Mouse (Mus musculus) G1E (cell line): ENCODE data around the gene Pdzd2. TPM values are rescaled to one million over a fixed set of nuclear protein-coding genes. Genes with fewer than 3 reads are reported as not detected.

Experiments
- ATAC-seq: 2 replicates; pipeline ENCODE4 v1.8.0; 2016; ENCODE audit warnings: mild to moderate bottlenecking; ENCODE audit not compliant: insufficient number of reproducible peaks, poor library complexity, low FRiP score, severe bottlenecking; ENCODE audit errors: extremely low read depth
- DNase-seq: peaks from one replicate; pipeline ENCODE4 v3.0.0; 2012; ENCODE audit warnings: low spot score
- H3K27me3 ChIP-seq: 2 replicates; pipeline ENCODE4 v1.6.1; 2012; ENCODE audit warnings: mild to moderate bottlenecking, low read length, inconsistent platforms; ENCODE audit not compliant: insufficient read depth
- H3K36me3 ChIP-seq: replicated peaks from 2 replicates; pipeline ENCODE3; 2012; ENCODE audit warnings: mild to moderate bottlenecking, inconsistent platforms
- H3K4me1 ChIP-seq: 2 replicates; pipeline ENCODE4 v1.6.1; 2012; ENCODE audit warnings: low read depth, low read length, inconsistent platforms, mixed read lengths; ENCODE audit not compliant: insufficient read depth
- H3K4me3 ChIP-seq: 2 replicates; pipeline ENCODE4 v1.5.1; 2012; ENCODE audit warnings: low read depth, mild to moderate bottlenecking, inconsistent platforms, low read length, moderate library complexity, mixed read lengths
- H3K9me3 ChIP-seq: replicated peaks from 2 replicates; pipeline ENCODE4 v1.6.1; 2012; ENCODE audit warnings: inconsistent platforms
- CTCF ChIP-seq: IDR thresholded peaks from 2 replicates; pipeline ENCODE4 v1.5.1; 2012; ENCODE audit warnings: low read depth, low read length, inconsistent platforms, mixed read lengths
- GATA1 ChIP-seq: IDR thresholded peaks from 2 replicates; pipeline ENCODE4 v1.6.1; 2012; ENCODE audit warnings: borderline replicate concordance, low read length, inconsistent platforms, mixed read lengths
- GATA2 ChIP-seq: IDR thresholded peaks from 2 replicates; pipeline ENCODE4 v1.6.1; 2012; ENCODE audit warnings: low read depth, low read length, inconsistent platforms, borderline replicate concordance
- POLR2AphosphoS5 ChIP-seq: IDR thresholded peaks from 2 replicates; pipeline ENCODE4 v1.6.1; 2012; ENCODE audit warnings: low read depth, low read length, inconsistent platforms; ENCODE audit not compliant: insufficient replicate concordance
- TAL1 ChIP-seq: conservative IDR thresholded peaks from 2 replicates; pipeline ENCODE4 v1.6.1; 2012; ENCODE audit warnings: low read depth, low read length, inconsistent platforms, mixed read lengths
- polyA plus RNA-seq: library from polyadenylated mRNA; stranded (reverse); fragments of >175 nt; gene quantifications from 2 replicates; pipeline ENCODE4 v1.2.3, GENCODE M21; 2012
- total RNA-seq, 2 experiments: library from RNA; stranded (forward) in 1 of 2; stranded (reverse) in 1 of 2; fragments of 200-1000 nt in 1 of 2; fragments of >200 nt in 1 of 2; fragmentation: Nextera tagmentation in 1 of 2; gene quantifications; 2 replicates each; pipeline ENCODE4 v1.2.3; 2014 to 2017

The Pdzd2 gene
- total and polyA plus RNA-seq, 3 experiments = 0.18 to 1.8 (median 0.98) TPM

GRCm38 (mm10) chr15:12667760-12668520, 71.8 kb downstream of the Pdzd2 start:
- no peak for TF ChIP-seq GATA2
- TF ChIP-seq CTCF = no peak
- no peak for TF ChIP-seq TAL1
- TF ChIP-seq POLR2AphosphoS5 = no peak
- TF ChIP-seq GATA1 = no peak
- DNase-seq (peak; percentile 45), ATAC-seq (peak; percentile 8; the same call in 1 of the 2 replicates)
- Histone ChIP-seq H3K27me3 (no peaks in the 10 kb centered on the region), H3K36me3 (no peaks in the 10 kb centered on the region), H3K4me3 (peak overlapping the region; percentile 64), H3K9me3 (no peaks in the 10 kb centered on the region), H3K4me1 (peaks cover 19% of the 10 kb centered on the region)

- Histone ChIP-seq H3K9me3 (no peaks in the 10 kb centered on the region), H3K4me1 (peaks cover 19% of the 10 kb centered on the region), H3K4me3 (no peak overlapping the region), H3K36me3 (no peaks in the 10 kb centered on the region), H3K27me3 (peaks cover 2% of the 10 kb centered on the region; the same call in 1 of the 2 replicates)
- ATAC-seq (no peak), DNase-seq (no peak)
- TF ChIP-seq GATA2 (no peak), TAL1 (no peak), GATA1 (no peak), CTCF (no peak), POLR2AphosphoS5 (no peak)
Measured at GRCm38 (mm10) chr15:12665946-12666345, 73.8 kb downstream of the Pdzd2 start.

- Histone ChIP-seq H3K4me3 (no peak overlapping the region), H3K9me3 (no peaks in the 10 kb centered on the region), H3K4me1 (peaks cover 11% of the 10 kb centered on the region), H3K36me3 (no peaks in the 10 kb centered on the region), H3K27me3 (peaks cover 2% of the 10 kb centered on the region; the same call in 1 of the 2 replicates)
- TF ChIP-seq GATA2 (no peak), TAL1 (no peak), CTCF (no peak), GATA1 (no peak), POLR2AphosphoS5 (no peak)
- DNase-seq (no peak), ATAC-seq (no peak)
Measured at GRCm38 (mm10) chr15:12663351-12663750, 76.4 kb downstream of the Pdzd2 start.

- Histone ChIP-seq H3K4me1 (no peaks in the 10 kb centered on the region), H3K27me3 (peaks cover 2% of the 10 kb centered on the region; the same call in 1 of the 2 replicates), H3K36me3 (no peaks in the 10 kb centered on the region), H3K9me3 (no peaks in the 10 kb centered on the region), H3K4me3 (no peak overlapping the region)
- DNase-seq (no peak), ATAC-seq (no peak)
- TF ChIP-seq POLR2AphosphoS5 = no peak
- no peak for TF ChIP-seq TAL1
- TF ChIP-seq GATA1 = no peak
- TF ChIP-seq CTCF = no peak
- TF ChIP-seq GATA2 = no peak
Measured at GRCm38 (mm10) chr15:12660320-12660719, 79.4 kb downstream of the Pdzd2 start.

GRCm38 (mm10) chr15:12655959-12656662, 83.6 kb downstream of the Pdzd2 start:
- ATAC-seq = no peak
- H3K27me3 ChIP-seq = no peaks in the 10 kb centered on the region
- no peaks in the 10 kb centered on the region for H3K4me1 ChIP-seq
- TF ChIP-seq GATA2 (no peak), CTCF (no peak), GATA1 (no peak), TAL1 (no peak), POLR2AphosphoS5 (no peak)
- no peak for DNase-seq
- H3K9me3 ChIP-seq = no peaks in the 10 kb centered on the region
- H3K4me3 ChIP-seq = no peak overlapping the region
- no peaks in the 10 kb centered on the region for H3K36me3 ChIP-seq

- Histone ChIP-seq H3K27me3 (no peaks in the 10 kb centered on the region), H3K4me1 (0 out of 2 replicates have a peak, but pooled peaks cover 3% of the 10 kb centered on the region), H3K4me3 (no peak overlapping the region), H3K9me3 (no peaks in the 10 kb centered on the region), H3K36me3 (no peaks in the 10 kb centered on the region)
- DNase-seq = no peak
- TF ChIP-seq GATA1 (no peak), CTCF (no peak), POLR2AphosphoS5 (no peak), GATA2 (no peak), TAL1 (no peak)
- ATAC-seq = no peak
Measured at GRCm38 (mm10) chr15:12655316-12655715, 84.4 kb downstream of the Pdzd2 start.
